Mouse (Mus musculus) ES-Bruce4 (cell line): ENCODE data around the gene Irs2.

ENCODE experiments used
- CTCF ChIP-seq: IDR thresholded peaks from one replicate; pipeline ENCODE4 v1.8.1; 2011; ENCODE audit warnings: low read depth, low read length
- EP300 ChIP-seq: IDR thresholded peaks from 2 replicates; pipeline ENCODE4 v1.6.1; 2011; ENCODE audit warnings: low read depth, low read length; ENCODE audit not compliant: insufficient read depth

GRCm38 (mm10) chr8:10938284-10938683 lies 70.0 kb downstream of the Irs2 start:
- no peak for TF ChIP-seq EP300
- TF ChIP-seq CTCF, result no peak
